In the genomic region with DNA sequence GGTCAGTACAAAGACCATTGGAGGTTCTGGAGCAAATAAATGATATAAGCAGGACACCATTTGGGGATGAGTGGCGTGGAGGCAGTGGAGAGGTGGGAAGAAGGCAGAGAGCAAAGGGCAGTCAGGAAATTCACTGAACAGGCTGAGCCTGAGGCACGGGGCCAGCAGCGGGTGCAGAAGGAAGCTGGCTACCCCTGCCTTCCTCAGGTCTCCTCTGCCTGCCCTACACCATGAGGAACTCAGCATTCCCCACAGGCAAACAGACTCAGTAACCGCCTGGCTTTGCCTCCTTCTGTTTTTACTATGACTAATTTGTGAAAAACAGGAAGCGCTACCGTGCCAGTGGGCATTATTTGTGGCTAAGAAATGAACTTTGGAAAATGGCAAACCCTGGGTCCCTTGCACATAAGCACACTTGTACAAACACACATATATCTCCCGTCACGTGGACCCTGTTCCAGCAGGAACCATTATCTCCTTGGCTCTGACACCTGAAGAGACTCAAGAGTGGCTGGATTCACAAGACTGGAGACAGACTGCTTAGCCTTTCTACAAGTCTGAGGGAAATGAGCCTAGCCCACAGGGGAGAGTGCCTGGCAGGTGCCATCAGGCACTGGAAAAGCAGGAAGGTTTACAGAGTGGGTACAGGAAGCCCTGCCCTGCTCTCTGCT, we compare ENCODE assay signal across 9 mouse cellular contexts. TPM values are rescaled to one million over a fixed set of nuclear protein-coding genes. Genes with fewer than 3 reads are reported as not detected.
DNase-seq lines count a peak whose midpoint lies in the region; ATAC-seq lines count a peak whose summit lies in the region.
"Had no signal": no experiment of that assay in that cellular context is flagged by ENCODE, and none has a peak within 500 bp of the region (broad histone marks: within the 10 kb centered on the region; RNA-seq: fewer than 3 reads in every experiment).

No protein-coding gene starts in this region.

- no peak for ATAC-seq in liver, embryonic 16.5 days (ENCODE audit: low read depth)

- peak; percentile 25 for DNase-seq in adrenal gland, postnatal 10 days
- no peak for DNase-seq in adrenal gland, adult 8-10 months
- DNase-seq in liver, result no peak
- DNase-seq in fibroblast of lung, adult 2 months (ENCODE audit: low read depth), result peak; percentile 67
- peak; percentile 57 to 70 for DNase-seq in monocyte, adult 2 months (ENCODE audit: low read depth in 1 of 2, low spot score in 2 of 2)
- no peak for DNase-seq in left cerebral cortex, postnatal 14 days (ENCODE audit: low spot score in 2 of 2)
- no peak for DNase-seq in left cerebral cortex, postnatal 36 days (ENCODE audit: low spot score in 2 of 2)
- DNase-seq: cerebellum, adult 11 months had no signal

- no peaks in the 10 kb centered on the region for H3K36me3 ChIP-seq in liver, embryonic 16.5 days (ENCODE audit: control insufficient read depth, insufficient read depth)

- no peak overlapping the region for H3K9ac ChIP-seq in liver, embryonic 16.5 days (ENCODE audit: low read depth, low read length)

- 29% methylated on average over 8 of the region's 8 CpGs for WGBS in liver, embryonic 16.5 days (ENCODE audit: insufficient replicate concordance)

- H3K4me3 ChIP-seq in liver, embryonic 16.5 days (ENCODE audit: low read depth, low read length), result no peak overlapping the region

- intact Hi-C loops in left cerebral cortex, postnatal 14 days (cut with DNase I), result loop anchor here (5.0 kb wide), 1 partner anchor 61 kb away; no protein-coding TSS in a partner anchor
- intact Hi-C loops in left cerebral cortex, postnatal 36 days (cut with DNase I), result loop anchor here (5.0 kb wide), 1 partner anchor 49 kb away; a partner anchor contains a TSS

- no peaks in the 10 kb centered on the region; the same call in 1 of the 2 replicates for H3K4me1 ChIP-seq in liver, embryonic 16.5 days (ENCODE audit: control insufficient read depth, low read depth, low read length)

- H3K27me3 ChIP-seq in liver, embryonic 16.5 days (ENCODE audit: control insufficient read depth, insufficient read depth, low read depth, low read length), result no peaks in the 10 kb centered on the region

- peak overlapping the region; percentile 41 for H3K27ac ChIP-seq in liver, embryonic 16.5 days (ENCODE audit: low read length)

- H3K9me3 ChIP-seq in liver, embryonic 16.5 days (replicated peaks; ENCODE audit: control insufficient read depth, low read length), result no peaks in the 10 kb centered on the region

- no peak overlapping the region for H3K4me2 ChIP-seq in liver, embryonic 16.5 days (ENCODE audit: low read depth, low read length)

RNA-seq across cellular contexts. Expression of a gene that starts 2.8 kb away (rescaled TPM):
- total RNA-seq in adrenal gland, postnatal 10 days (2021), result 10 to 100 TPM; 14.8 to 18.1 TPM
- total RNA-seq in adrenal gland, adult 8-10 months (2022), result 10 to 100 TPM; 20.7 to 31.2 (median 23.0) TPM
- polyA plus RNA-seq in liver, embryonic 16.5 days (2015; fragmentation: Nextera tagmentation; extraction: Ambion mirVana), result 1.1 and 1.4 TPM in 2 replicates
- total RNA-seq in left cerebral cortex, postnatal 14 days (2021), result 1 to 10 TPM; 6.5 to 6.7 TPM
- total RNA-seq in left cerebral cortex, postnatal 36 days (2021), result 1 to 10 TPM; 8.0 to 9.3 TPM

RNA-seq across cellular contexts. Expression of a gene that starts 49.3 kb away (rescaled TPM):
- total RNA-seq in adrenal gland, postnatal 10 days (2021), result 10 to 100 TPM; 15.1 to 19.0 TPM
- total RNA-seq in adrenal gland, adult 8-10 months (2022), result 1 to 10 TPM; 4.7 to 8.7 (median 6.9) TPM
- 1.6 and 2.1 TPM in 2 replicates for polyA plus RNA-seq in liver, embryonic 16.5 days (2015; fragmentation: Nextera tagmentation; extraction: Ambion mirVana)
- 10 to 100 TPM; 13.2 to 17.8 TPM for total RNA-seq in left cerebral cortex, postnatal 14 days (2021)
- 10 to 100 TPM; 20.2 to 24.6 TPM for total RNA-seq in left cerebral cortex, postnatal 36 days (2021)

Comparison
In these comparisons a context has a peak if more than half of its experiments do, and no peak if none do; other contexts are left out.
1. DNase-seq: peak in adrenal gland, postnatal 10 days (single experiment), fibroblast of lung, adult 2 months (single experiment) and monocyte, adult 2 months (2 of 2); none in adrenal gland, adult 8-10 months (single experiment), liver (single experiment), left cerebral cortex, postnatal 14 days (0 of 2) and left cerebral cortex, postnatal 36 days (0 of 2).